Mouse (Mus musculus): ENCODE measurements around the gene Mthfd1. TPM values are rescaled to one million over a fixed set of nuclear protein-coding genes. Genes with fewer than 3 reads are reported as not detected.
A peak's percentile ranks its signal among the peaks of the same experiment; 100 is the strongest.

Mthfd1 gene
- polyA plus RNA-seq, 1 experiment, result not detected

- peaks cover 7% of the 10 kb centered on the region for H3K4me1 ChIP-seq (ENCODE audit: control insufficient read depth, insufficient read depth, low read length)
- TF ChIP-seq CTCF (IDR thresholded peaks at IDR 0.05; ENCODE audit: insufficient read depth, low read depth, low read length) (no peak), POLR2A (IDR thresholded peaks at IDR 0.05; ENCODE audit: insufficient read depth, low read depth, low read length) (no peak)
- H3K27ac ChIP-seq (ENCODE audit: insufficient read depth, low read depth, low read length), result no peak overlapping the region
- WGBS, result 64% methylated on average over 10 of the region's 10 CpGs
- H3K4me3 ChIP-seq (ENCODE audit: insufficient read depth, low read depth, low read length), result no peak overlapping the region
Measured at GRCm38 (mm10) chr12:76268686-76269085, 13.6 kb downstream of the Mthfd1 start.

DNA sequence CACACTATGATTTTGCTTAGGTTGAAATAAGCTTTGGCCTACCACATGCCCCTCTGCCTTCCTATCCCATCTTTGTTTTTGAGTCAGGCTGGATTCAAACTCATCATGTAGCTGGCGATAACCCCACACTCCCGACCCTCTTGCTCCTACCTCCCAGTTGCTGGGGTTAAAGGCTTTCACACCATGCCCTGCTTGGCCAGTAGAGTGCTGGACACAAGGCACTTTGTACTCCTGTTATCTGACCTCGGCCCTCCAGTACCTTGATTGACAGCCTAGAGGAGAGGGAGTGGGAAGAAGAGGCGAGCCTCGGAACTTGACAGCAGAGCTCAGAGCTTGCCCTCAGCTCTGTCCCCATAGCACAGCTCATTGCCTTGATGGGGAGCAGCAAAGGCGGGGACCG lies 14.1 kb downstream of the Mthfd1 start:
- WGBS, result 79% methylated on average over 7 of the region's 7 CpGs
- no peak overlapping the region for H3K27ac ChIP-seq (ENCODE audit: insufficient read depth, low read depth, low read length)
- TF ChIP-seq POLR2A (IDR thresholded peaks at IDR 0.05; ENCODE audit: insufficient read depth, low read depth, low read length) (no peak), CTCF (IDR thresholded peaks at IDR 0.05; ENCODE audit: insufficient read depth, low read depth, low read length) (no peak)

GRCm38 (mm10) chr12:76271516-76271915 lies 16.4 kb downstream of the Mthfd1 start:
- Histone ChIP-seq H3K27ac (ENCODE audit: insufficient read depth, low read depth, low read length) (no peak overlapping the region), H3K4me3 (ENCODE audit: insufficient read depth, low read depth, low read length) (no peak overlapping the region), H3K4me1 (ENCODE audit: control insufficient read depth, insufficient read depth, low read length) (peaks cover 2% of the 10 kb centered on the region; the same call in 1 of the 2 replicates)
- 90% methylated on average over 6 of the region's 6 CpGs for WGBS
- TF ChIP-seq POLR2A (IDR thresholded peaks at IDR 0.05; ENCODE audit: insufficient read depth, low read depth, low read length), result no peak
- no peak for TF ChIP-seq CTCF (IDR thresholded peaks at IDR 0.05; ENCODE audit: insufficient read depth, low read depth, low read length)

More for the DNA sequence above, 14.1 kb downstream of the Mthfd1 start:
- Histone ChIP-seq H3K4me1 (ENCODE audit: control insufficient read depth, insufficient read depth, low read length) (peaks cover 5% of the 10 kb centered on the region), H3K4me3 (ENCODE audit: insufficient read depth, low read depth, low read length) (no peak overlapping the region)

DNA sequence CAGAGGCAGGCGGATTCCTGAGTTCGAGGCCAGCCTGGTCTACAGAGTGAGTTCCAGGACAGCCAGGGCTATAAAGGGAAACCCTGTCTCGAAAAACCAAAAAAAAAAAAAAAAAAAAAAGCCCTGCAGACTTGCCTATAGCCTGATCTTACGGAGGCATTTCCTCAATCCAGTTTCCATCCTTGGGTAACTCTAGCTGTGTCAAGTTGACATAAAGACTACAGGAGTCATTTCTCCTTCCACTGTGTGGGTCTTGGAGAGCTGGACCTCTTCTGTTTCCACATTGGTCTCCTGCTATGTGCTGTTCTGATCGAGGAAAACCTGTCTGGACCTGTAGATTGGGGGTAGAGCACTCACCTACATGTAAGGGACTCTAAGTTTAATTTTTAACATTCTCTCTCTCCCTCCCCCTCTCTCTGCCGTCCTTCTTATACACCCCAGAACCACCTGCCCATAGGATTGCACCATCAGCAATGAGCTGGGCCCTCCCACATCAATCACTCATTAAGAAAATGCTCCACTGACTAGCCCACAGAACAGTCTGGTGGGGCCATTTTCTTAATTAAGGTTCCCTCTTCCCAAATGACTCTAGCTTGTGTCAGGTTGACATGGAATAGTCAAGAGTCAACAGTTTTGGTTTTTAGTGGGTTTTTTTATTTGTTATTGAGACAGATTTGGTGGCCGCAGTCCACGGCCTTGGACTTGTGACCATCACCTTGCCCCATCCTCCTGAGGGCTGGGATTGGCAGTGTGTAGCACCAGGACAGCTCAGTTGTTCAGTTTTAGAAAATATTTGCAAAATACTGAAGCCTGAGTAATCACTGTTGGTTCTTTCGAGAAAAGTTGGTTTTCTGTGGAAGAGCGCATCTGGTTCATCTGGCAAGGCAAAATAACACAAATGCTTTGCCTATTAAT lies 17.8 kb downstream of the Mthfd1 start:
- Histone ChIP-seq H3K27ac (ENCODE audit: insufficient read depth, low read depth, low read length) (no peak overlapping the region), H3K4me3 (ENCODE audit: insufficient read depth, low read depth, low read length) (no peak overlapping the region), H3K4me1 (ENCODE audit: control insufficient read depth, insufficient read depth, low read length) (peaks cover 2% of the 10 kb centered on the region; the same call in 1 of the 2 replicates)
- WGBS, result 77% methylated on average over 10 of the region's 10 CpGs
- no peak for TF ChIP-seq POLR2A (IDR thresholded peaks at IDR 0.05; ENCODE audit: insufficient read depth, low read depth, low read length)
- TF ChIP-seq CTCF (IDR thresholded peaks at IDR 0.05; ENCODE audit: insufficient read depth, low read depth, low read length), result no peak

DNA sequence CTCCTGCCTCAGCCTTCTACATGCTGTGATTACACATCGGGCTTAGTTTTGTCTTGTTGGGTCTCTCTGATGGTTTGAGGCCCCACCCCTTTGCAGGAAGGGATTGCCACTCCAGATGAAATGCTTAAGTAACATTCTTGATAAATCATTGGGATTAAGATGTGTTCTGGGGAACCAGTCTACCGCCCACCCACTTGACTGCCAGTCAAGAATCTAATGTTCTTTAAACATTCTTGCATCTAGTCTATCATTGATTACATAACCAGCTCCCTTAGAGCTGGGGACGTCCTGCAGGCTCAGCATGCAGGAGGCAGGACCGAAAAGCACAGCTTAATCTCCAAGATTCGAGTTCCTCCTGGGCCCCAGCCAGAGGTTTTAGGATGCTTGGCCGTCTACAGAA lies 23.1 kb downstream of the Mthfd1 start:
- Histone ChIP-seq H3K4me3 (ENCODE audit: insufficient read depth, low read depth, low read length) (no peak overlapping the region), H3K4me1 (ENCODE audit: control insufficient read depth, insufficient read depth, low read length) (peaks cover 18% of the 10 kb centered on the region), H3K27ac (ENCODE audit: insufficient read depth, low read depth, low read length) (no peak overlapping the region)
- TF ChIP-seq CTCF (IDR thresholded peaks at IDR 0.05; ENCODE audit: insufficient read depth, low read depth, low read length), result no peak
- TF ChIP-seq POLR2A (IDR thresholded peaks at IDR 0.05; ENCODE audit: insufficient read depth, low read depth, low read length), result no peak
- 70% methylated on average over 6 of the region's 6 CpGs for WGBS

GRCm38 (mm10) chr12:76280556-76280955 lies 25.5 kb downstream of the Mthfd1 start:
- WGBS, result 47% methylated on average over 9 of the region's 9 CpGs
- H3K4me1 ChIP-seq (ENCODE audit: control insufficient read depth, insufficient read depth, low read length), result peaks cover 17% of the 10 kb centered on the region
- H3K27ac ChIP-seq (ENCODE audit: insufficient read depth, low read depth, low read length), result peak overlapping the region; percentile 31; the same call in 1 of the 2 replicates
- no peak for TF ChIP-seq CTCF (IDR thresholded peaks at IDR 0.05; ENCODE audit: insufficient read depth, low read depth, low read length)
- TF ChIP-seq POLR2A (IDR thresholded peaks at IDR 0.05; ENCODE audit: insufficient read depth, low read depth, low read length), result no peak
- H3K4me3 ChIP-seq (ENCODE audit: insufficient read depth, low read depth, low read length), result no peak overlapping the region

GRCm38 (mm10) chr12:76281111-76281660 lies 26.1 kb downstream of the Mthfd1 start:
- WGBS, result 68% methylated on average over 2 of the region's 2 CpGs
- no peak for TF ChIP-seq CTCF (IDR thresholded peaks at IDR 0.05; ENCODE audit: insufficient read depth, low read depth, low read length)
- TF ChIP-seq POLR2A (IDR thresholded peaks at IDR 0.05; ENCODE audit: insufficient read depth, low read depth, low read length), result no peak
- no peak overlapping the region for H3K4me3 ChIP-seq (ENCODE audit: insufficient read depth, low read depth, low read length)
- no peak overlapping the region for H3K27ac ChIP-seq (ENCODE audit: insufficient read depth, low read depth, low read length)
- H3K4me1 ChIP-seq (ENCODE audit: control insufficient read depth, insufficient read depth, low read length), result peaks cover 17% of the 10 kb centered on the region

DNA sequence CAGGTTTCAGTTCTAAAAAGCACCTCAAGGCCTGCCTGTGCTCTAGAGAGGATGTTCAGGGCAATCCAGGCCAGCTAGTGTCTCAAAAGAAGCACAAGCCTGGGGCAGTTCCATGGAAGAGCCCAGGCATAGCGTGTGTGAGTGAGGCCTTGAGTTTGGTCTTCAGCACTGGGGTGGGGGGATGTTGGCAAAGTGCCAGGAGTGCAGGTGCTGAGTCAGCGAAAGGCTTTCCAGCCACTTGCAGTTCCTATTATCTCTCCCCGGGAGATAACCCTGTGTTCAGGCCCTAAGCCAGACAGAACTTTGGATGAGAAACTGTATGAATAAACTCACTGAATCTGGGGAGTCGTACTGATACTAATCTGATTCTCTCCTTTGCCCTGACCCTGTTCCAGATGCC lies 27.0 kb downstream of the Mthfd1 start:
- no peak for TF ChIP-seq CTCF (IDR thresholded peaks at IDR 0.05; ENCODE audit: insufficient read depth, low read depth, low read length)
- no peak for TF ChIP-seq POLR2A (IDR thresholded peaks at IDR 0.05; ENCODE audit: insufficient read depth, low read depth, low read length)
- Histone ChIP-seq H3K27ac (ENCODE audit: insufficient read depth, low read depth, low read length) (no peak overlapping the region), H3K4me1 (ENCODE audit: control insufficient read depth, insufficient read depth, low read length) (peaks cover 17% of the 10 kb centered on the region), H3K4me3 (ENCODE audit: insufficient read depth, low read depth, low read length) (no peak overlapping the region)
- 39% methylated on average over 4 of the region's 4 CpGs for WGBS

GRCm38 (mm10) chr12:76282532-76283173 lies 27.6 kb downstream of the Mthfd1 start:
- Histone ChIP-seq H3K27ac (ENCODE audit: insufficient read depth, low read depth, low read length) (no peak overlapping the region), H3K4me1 (ENCODE audit: control insufficient read depth, insufficient read depth, low read length) (peaks cover 17% of the 10 kb centered on the region), H3K4me3 (ENCODE audit: insufficient read depth, low read depth, low read length) (no peak overlapping the region)
- 69% methylated on average over 17 of the region's 17 CpGs for WGBS
- TF ChIP-seq CTCF (IDR thresholded peaks at IDR 0.05; ENCODE audit: insufficient read depth, low read depth, low read length) (no peak), POLR2A (IDR thresholded peaks at IDR 0.05; ENCODE audit: insufficient read depth, low read depth, low read length) (no peak)
